Mouse (Mus musculus) CD4-positive, CD25-positive, alpha-beta regulatory T cell, adult 4 months (primary cell): ENCODE results near the gene Armh4. TPM values are rescaled to one million over a fixed set of nuclear protein-coding genes. Genes with fewer than 3 reads are reported as not detected.
"Not testable (repeated sequence)": the region's sequence is repeated elsewhere in the genome, so short reads cannot be mapped to it uniquely, and the experiment has no call there.

Experiments used
- ATAC-seq: one replicate; pipeline ENCODE4 v1.8.0; 2017
- polyA plus RNA-seq, 2 experiments: library from polyadenylated mRNA; unstranded; fragments of 100-300 nt; shearing (Covaris generic); gene quantifications; one replicate each; pipeline ENCODE4 v1.2.1; 2017

Gene Armh4
- polyA plus RNA-seq: not detected

- no peak for ATAC-seq
Measured at GRCm38 (mm10) chr14:49782715-49783531, at the start of gene Armh4. Armh4 (minus strand) TSS chr14:49783383.

- ATAC-seq: no peak
Measured at GRCm38 (mm10) chr14:49829192-49830171, 46.3 kb upstream of the Armh4 start.

DNA sequence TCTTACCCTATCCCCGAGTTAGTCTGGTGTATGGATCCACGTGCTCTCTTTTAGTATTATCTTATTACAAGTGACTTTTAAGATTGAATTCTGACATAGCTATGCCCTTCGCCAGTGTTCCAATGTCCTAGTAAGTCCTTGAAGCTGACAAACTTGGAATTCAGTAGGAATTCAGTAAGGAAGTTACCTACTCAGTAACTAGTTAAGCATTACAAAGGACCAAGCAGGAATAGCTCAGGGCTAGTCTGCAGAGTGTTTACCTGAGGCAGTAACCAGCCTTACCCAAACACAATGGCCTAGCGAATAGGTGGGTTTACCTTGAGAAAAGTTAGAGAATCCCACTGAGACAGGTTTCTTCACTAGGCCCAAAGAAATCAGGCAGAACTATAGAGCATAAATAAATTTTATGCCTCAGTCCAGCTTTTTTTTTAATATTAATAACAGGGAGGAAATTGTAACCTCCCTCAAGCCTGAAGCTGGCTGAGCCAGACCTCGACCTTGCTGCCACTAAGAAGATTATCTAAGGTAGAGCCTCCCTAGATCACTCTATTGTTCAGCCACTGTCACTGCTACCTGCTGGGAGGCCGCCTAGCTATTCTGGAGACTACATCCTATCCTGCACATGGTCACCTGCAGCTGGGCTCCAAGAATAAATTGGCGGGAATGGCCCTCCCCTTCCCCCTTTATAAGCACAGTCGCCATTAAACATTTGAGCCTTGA, 36.7 kb upstream of the Armh4 start:
- not testable (repeated sequence) for ATAC-seq

DNA sequence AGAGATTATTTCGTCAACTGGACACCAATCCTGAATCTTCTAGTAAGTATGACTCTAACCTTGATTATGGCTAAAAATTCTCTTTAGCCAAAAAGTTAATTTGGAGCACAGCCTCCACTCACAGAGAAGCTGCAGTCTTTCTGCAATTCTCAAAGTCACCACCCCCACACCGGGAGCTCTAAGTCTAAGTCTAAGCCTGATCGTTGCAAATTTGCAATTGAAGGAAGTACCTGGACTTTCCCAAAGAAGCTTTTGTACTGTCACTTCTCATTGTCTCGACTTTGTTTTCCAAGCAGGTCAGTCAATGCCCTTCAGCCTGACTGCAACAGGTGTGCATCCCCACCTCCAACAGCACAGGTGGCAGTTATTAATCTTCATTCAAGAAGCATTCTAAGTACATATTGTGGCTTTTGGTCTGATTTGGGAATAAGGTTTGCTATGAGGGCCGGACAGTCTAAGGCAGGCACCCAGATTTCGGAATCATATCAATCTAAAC, 35.6 kb upstream of the Armh4 start:
- not testable (repeated sequence) for ATAC-seq

GRCm38 (mm10) chr14:49812966-49813365, 29.8 kb upstream of the Armh4 start:
- not testable (repeated sequence) for ATAC-seq

DNA sequence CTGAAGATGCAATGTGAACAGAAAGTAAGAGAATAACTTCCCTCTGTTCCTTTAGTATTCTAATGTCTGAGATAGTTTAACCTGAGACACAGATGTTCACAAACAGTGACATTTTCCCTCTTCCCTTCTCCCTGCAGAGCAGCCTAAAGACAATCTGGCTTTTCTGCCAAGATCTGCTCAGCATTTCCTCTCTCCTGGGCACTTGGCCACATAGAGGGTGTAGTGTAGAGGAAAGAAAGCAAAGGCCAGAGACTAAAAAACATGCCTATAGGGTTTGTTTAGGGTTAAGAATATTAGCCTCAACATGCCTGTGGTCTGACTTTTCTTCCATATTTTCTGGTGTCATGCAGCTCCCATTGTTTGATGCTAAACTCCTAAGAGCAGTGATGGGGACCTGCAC, 21.9 kb upstream of the Armh4 start:
- ATAC-seq: not testable (repeated sequence)

- no peak for ATAC-seq
Measured at GRCm38 (mm10) chr14:49801444-49801843, 18.3 kb upstream of the Armh4 start.

GRCm38 (mm10) chr14:49793948-49794347, 10.8 kb upstream of the Armh4 start:
- ATAC-seq: no peak

GRCm38 (mm10) chr14:49790542-49790941, 7.4 kb upstream of the Armh4 start:
- ATAC-seq: no peak

DNA sequence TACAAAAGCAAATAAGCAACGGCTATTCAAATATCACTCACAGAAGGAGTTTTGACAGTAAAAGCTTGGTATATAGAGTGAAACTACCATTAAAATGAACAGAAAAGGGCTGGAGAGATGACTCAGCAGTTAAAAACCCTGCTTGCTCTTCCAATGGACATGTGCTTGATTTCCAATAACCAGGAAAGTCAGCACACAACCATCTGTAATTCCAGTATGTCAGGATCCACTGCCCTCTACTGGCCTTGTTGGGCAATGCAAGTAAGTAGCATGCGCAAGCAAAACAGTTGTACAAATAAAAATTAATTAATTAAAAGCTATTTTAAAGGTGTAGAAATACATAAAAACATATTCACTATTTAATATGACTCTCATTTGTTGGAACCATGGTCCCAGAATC, 2.6 kb upstream of the Armh4 start:
- ATAC-seq: no peak

GRCm38 (mm10) chr14:49783866-49784265, 683 bp upstream of the Armh4 start:
- ATAC-seq: no peak

- no peak for ATAC-seq
Measured at GRCm38 (mm10) chr14:49780416-49780815, 2.8 kb downstream of the Armh4 start.

DNA sequence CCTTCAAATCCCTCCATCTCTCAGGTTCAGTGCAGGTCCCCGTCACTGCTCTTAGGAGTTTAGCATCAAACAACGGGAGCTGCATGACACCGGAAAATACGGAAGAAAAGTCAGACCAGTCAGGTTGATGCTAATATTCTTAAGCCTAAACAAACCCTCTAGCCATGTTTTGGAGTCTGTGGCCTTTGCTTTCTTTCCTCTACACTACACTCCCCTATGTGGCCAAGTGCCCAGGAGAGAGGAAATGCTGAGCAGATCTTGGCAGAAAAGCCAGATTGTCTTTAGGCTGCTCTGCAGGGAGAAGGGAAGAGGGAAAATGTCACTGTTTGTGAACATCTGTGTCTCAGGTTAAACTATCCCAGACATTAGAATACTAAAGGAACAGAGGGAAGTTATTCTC, 5.6 kb downstream of the Armh4 start:
- ATAC-seq: not testable (repeated sequence)

DNA sequence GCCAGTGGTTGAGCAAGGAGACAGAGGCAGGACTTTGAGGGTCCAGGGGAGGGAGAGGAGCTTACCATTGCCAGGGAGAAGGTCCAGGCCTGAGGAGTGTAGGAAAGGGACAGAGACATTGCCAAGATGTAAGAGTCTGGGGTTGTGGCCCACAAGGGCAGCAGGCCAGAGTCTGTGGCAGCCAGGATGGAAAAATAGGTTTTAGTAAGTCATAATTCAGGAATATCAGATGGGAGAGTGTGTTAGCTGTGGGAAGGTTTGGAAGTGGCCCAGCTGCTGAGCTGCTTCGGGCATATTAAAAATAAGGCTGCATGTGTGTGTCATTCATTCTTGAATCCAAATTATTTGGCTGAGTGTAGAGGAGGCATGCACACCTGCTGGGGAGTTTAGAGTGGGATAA, 11.4 kb downstream of the Armh4 start:
- no peak for ATAC-seq

GRCm38 (mm10) chr14:49766601-49767000, 16.6 kb downstream of the Armh4 start:
- ATAC-seq: no peak

DNA sequence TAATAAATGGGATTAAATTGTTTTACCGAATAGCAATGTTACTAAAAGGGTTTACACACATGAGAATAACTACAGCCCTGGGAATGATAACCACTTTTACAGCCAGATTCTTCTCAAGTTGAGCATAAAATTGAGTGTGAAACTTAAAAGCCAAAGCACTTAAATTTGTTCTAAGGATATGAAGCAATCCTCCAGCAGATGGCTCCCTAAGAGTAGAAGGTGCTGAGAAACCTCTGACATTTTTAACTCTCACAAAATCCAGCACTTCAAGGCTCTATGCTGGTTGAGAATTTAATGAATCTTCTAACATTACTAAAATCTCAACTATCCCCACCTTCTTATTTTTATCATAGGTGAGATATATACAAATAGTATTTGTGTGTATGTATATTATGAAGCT, 27.3 kb downstream of the Armh4 start:
- ATAC-seq: no peak

DNA sequence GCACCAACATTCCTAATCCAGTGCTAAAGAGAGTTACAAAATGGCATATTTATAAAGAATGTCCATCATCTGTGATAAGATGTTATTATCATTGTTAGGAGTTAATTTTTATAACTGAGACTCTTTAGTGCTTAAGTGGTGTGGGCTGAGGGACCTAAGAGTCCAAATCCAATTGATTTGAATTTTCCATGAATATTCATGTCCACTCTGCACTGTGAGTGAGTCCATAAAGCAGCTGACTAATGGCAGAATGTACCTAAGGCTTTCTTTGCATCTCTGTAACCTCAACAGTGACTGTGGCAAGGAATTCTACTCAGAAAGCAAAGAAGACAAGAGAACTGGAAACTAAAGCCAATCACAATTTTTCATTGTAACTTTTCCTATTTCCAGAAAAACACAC, 30.6 kb downstream of the Armh4 start:
- ATAC-seq: no peak

DNA sequence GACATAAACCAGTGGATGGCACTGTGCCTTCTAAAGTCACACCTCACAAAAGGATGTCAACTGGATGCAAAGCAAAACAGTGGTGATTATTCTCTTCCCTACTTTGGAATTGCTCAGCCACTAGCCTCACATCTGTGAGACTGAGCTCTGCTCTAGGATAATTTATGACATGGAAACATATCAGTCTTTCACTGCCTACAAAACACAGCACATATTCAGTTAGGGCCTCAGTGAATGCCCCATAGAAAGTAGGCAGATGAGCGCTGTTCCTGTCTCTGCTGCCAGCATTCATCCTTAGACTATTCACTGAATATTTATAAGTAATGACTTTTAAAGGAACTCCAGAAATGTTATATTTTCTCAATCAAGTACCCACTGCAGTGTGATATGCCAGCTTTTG, 37.3 kb downstream of the Armh4 start:
- no peak for ATAC-seq

DNA sequence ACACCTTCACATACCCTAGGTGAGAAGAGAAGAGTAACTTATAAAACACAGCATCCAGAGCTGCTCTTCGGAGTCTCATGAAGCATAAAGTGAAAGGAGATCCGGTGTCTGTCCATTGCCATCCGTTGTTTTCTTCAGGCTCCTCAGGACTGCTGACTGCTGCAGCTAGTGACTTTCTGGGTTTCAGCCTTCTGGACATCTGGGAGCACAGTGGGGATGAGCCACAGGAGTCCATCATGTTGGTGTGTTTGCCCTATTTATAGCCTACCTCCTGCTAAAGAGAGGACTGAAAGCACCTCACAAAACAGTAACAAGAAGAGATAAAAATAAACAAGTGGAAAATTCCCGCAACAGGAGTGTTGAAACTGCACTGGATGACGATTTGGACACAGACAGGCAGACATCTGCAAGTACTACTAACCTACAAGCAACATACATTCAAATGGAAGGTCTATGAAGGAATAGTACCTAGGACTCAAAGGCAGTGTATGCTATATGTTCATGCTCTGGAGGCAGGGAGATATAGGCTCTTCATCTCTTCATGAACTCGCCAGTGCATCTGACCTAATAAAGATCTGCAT, 39.1 kb downstream of the Armh4 start:
- ATAC-seq: no peak

DNA sequence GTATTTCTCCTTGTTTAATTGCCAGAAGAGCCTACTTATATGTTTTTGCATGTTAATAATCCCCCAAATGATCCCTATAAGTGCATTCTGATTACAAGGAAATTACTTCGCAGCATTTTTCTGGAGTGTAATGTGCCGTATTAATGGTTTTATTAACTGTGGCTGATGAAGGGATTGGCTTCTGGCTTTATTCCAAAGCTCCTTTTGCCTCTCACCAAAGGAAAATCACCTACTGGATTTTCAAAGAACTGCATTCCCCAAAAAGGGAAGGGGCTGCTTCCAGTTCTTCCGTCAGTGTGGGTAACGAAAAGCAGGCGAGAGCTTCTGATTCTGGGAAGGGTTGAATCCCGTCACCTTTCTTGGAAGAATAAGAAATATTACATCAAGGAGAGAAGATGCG, 43.9 kb downstream of the Armh4 start:
- ATAC-seq: no peak

DNA sequence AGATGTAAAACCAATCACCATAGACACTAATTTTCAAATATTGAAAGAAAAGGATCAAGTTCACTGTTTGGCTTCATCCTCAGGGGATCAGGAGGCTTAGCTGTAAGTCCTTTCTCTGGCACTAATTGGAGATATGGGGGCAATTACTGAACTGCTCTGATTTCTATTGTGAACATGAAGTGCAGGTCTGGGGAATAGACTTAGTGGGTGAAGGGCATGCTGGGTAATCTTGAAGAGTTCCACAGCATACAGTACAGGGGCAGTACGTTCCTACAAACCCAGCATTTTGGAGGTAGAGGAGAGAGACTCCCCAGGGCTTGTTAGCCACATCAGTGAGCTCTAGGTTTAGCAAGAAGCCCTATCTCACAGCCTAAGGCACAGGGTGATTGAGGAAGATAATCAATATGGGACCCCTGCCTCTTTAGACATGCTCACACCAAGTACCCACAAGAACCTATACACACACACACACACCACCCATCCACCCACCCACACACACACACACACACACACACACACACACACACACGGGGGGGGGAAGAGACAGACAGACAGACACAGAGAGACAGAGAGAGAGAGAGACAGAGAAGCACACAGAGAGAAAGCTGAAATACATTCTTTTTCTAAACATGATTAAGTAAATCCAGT, 44.6 kb downstream of the Armh4 start:
- no peak for ATAC-seq

- ATAC-seq: no peak
Measured at GRCm38 (mm10) chr14:49733950-49734349, 49.2 kb downstream of the Armh4 start.
